10 mouse cellular contexts compared by ENCODE assay signal in genomic region chr9:75401593-75402504, GRCm38 (mm10). TPM values are rescaled to one million over a fixed set of nuclear protein-coding genes. Genes with fewer than 3 reads are reported as not detected.
DNase-seq lines count a peak whose midpoint lies in the region; ATAC-seq and TF ChIP-seq lines count a peak whose summit lies in the region.
"Had no signal": no experiment of that assay in that cellular context is flagged by ENCODE, and none has a peak within 500 bp of the region (broad histone marks: within the 10 kb centered on the region; RNA-seq: fewer than 3 reads in every experiment).

No protein-coding gene starts in this region.

- H3K27me3 ChIP-seq in forebrain, embryonic 13.5 days: no peaks in the 10 kb centered on the region
- no peaks in the 10 kb centered on the region for H3K27me3 ChIP-seq in forebrain, postnatal 0 days (ENCODE audit: insufficient read depth, low read length)
- H3K27me3 ChIP-seq in neural tube, embryonic 13.5 days: no peaks in the 10 kb centered on the region
- no peaks in the 10 kb centered on the region for H3K27me3 ChIP-seq in neural tube, embryonic 15.5 days (replicated peaks)
- H3K27me3 ChIP-seq in intestine, embryonic 16.5 days (replicated peaks; ENCODE audit: control insufficient read depth, insufficient read depth, low read length): no peaks in the 10 kb centered on the region
- no peaks in the 10 kb centered on the region for H3K27me3 ChIP-seq in lung, postnatal 0 days (replicated peaks; ENCODE audit: insufficient read depth, low read length)
- no peaks in the 10 kb centered on the region for H3K27me3 ChIP-seq in forebrain, embryonic 11.5 days (ENCODE audit: control insufficient read depth, insufficient read depth, low read length)
- H3K27me3 ChIP-seq: midbrain, embryonic 12.5 days had no signal

- peaks cover 59% of the 10 kb centered on the region for H3K4me1 ChIP-seq in forebrain, embryonic 13.5 days
- H3K4me1 ChIP-seq in forebrain, postnatal 0 days (ENCODE audit: insufficient read depth): no peaks in the 10 kb centered on the region
- H3K4me1 ChIP-seq in neural tube, embryonic 13.5 days (replicated peaks): peaks cover 63% of the 10 kb centered on the region
- peaks cover 49% of the 10 kb centered on the region for H3K4me1 ChIP-seq in neural tube, embryonic 15.5 days
- H3K4me1 ChIP-seq in intestine, embryonic 16.5 days (ENCODE audit: control insufficient read depth, insufficient read depth, low read length): peaks cover 18% of the 10 kb centered on the region
- H3K4me1 ChIP-seq in lung, postnatal 0 days (ENCODE audit: insufficient read depth, low read depth, low read length): 0 out of 2 replicates have a peak, but pooled peaks cover 6% of the 10 kb centered on the region
- H3K4me1 ChIP-seq in forebrain, embryonic 11.5 days (replicated peaks; ENCODE audit: control insufficient read depth, insufficient read depth, low read length): peaks cover 6% of the 10 kb centered on the region; the same call in 1 of the 2 replicates

- no peak for TF ChIP-seq EP300 in lung, postnatal 0 days (IDR thresholded peaks at IDR 0.05)

- H3K4me3 ChIP-seq in forebrain, embryonic 13.5 days: no peak overlapping the region
- H3K4me3 ChIP-seq in forebrain, postnatal 0 days (ENCODE audit: low read depth, low read length): no peak overlapping the region
- H3K4me3 ChIP-seq in neural tube, embryonic 13.5 days: no peak overlapping the region
- no peak overlapping the region for H3K4me3 ChIP-seq in neural tube, embryonic 15.5 days (replicated peaks)
- H3K4me3 ChIP-seq in intestine, embryonic 16.5 days (ENCODE audit: low read length): no peak overlapping the region
- no peak overlapping the region for H3K4me3 ChIP-seq in lung, postnatal 0 days (ENCODE audit: low read depth, low read length)
- no peak overlapping the region for H3K4me3 ChIP-seq in forebrain, embryonic 11.5 days (ENCODE audit: low read depth, low read length)
- H3K4me3 ChIP-seq: left cerebral cortex, adult 2 months; midbrain, embryonic 12.5 days had no signal

- DNase-seq in forebrain, postnatal 0 days: no peak
- peak; percentile 65 for DNase-seq in thymus, postnatal 14 days
- DNase-seq in lung, postnatal 0 days (ENCODE audit: low spot score): no peak
- no peak for DNase-seq in forebrain, embryonic 11.5 days (ENCODE audit: low spot score)

- ATAC-seq in forebrain, embryonic 13.5 days: no peak
- no peak for ATAC-seq in forebrain, postnatal 0 days
- no peak; the same call in 1 of the 2 replicates for ATAC-seq in neural tube, embryonic 13.5 days (ENCODE audit: low read depth)
- no peak for ATAC-seq in neural tube, embryonic 15.5 days (ENCODE audit: low FRiP score)
- ATAC-seq in intestine, embryonic 16.5 days: no peak
- ATAC-seq in lung, postnatal 0 days: no peak
- ATAC-seq in forebrain, embryonic 11.5 days (replicated peaks; ENCODE audit: low FRiP score): no peak

- H3K27ac ChIP-seq in forebrain, embryonic 13.5 days: no peak overlapping the region
- H3K27ac ChIP-seq in forebrain, postnatal 0 days (ENCODE audit: low read depth, low read length): no peak overlapping the region
- 0 out of 2 replicates have a peak overlapping the region, but pooled peaks have one; percentile 13 for H3K27ac ChIP-seq in neural tube, embryonic 13.5 days (replicated peaks)
- H3K27ac ChIP-seq in neural tube, embryonic 15.5 days (replicated peaks): no peak overlapping the region
- H3K27ac ChIP-seq in intestine, embryonic 16.5 days (ENCODE audit: low read length): no peak overlapping the region; the same call in 1 of the 2 replicates
- H3K27ac ChIP-seq in lung, postnatal 0 days (ENCODE audit: low read length): no peak overlapping the region
- H3K27ac ChIP-seq in forebrain, embryonic 11.5 days (ENCODE audit: low read depth, low read length): no peak overlapping the region
- H3K27ac ChIP-seq: left cerebral cortex, adult 2 months; midbrain, embryonic 12.5 days had no signal

- H3K36me3 ChIP-seq in forebrain, embryonic 13.5 days (ENCODE audit: poor library complexity, severe bottlenecking): peaks cover 21% of the 10 kb centered on the region
- H3K36me3 ChIP-seq in forebrain, postnatal 0 days (ENCODE audit: insufficient read depth): peaks cover 8% of the 10 kb centered on the region; the same call in 1 of the 2 replicates
- peaks cover 18% of the 10 kb centered on the region for H3K36me3 ChIP-seq in neural tube, embryonic 13.5 days
- H3K36me3 ChIP-seq in neural tube, embryonic 15.5 days: peaks cover 12% of the 10 kb centered on the region
- H3K36me3 ChIP-seq in intestine, embryonic 16.5 days (ENCODE audit: control insufficient read depth, insufficient read depth, low read length): peaks cover 6% of the 10 kb centered on the region
- H3K36me3 ChIP-seq in lung, postnatal 0 days (ENCODE audit: insufficient read depth, low read length): 0 out of 2 replicates have a peak, but pooled peaks cover 8% of the 10 kb centered on the region
- H3K36me3 ChIP-seq in forebrain, embryonic 11.5 days (ENCODE audit: control insufficient read depth, insufficient read depth, low read length): peaks cover 7% of the 10 kb centered on the region

- 81% methylated on average over 20 of the region's 20 CpGs for WGBS in forebrain, embryonic 13.5 days
- WGBS in forebrain, postnatal 0 days: 80% methylated on average over 20 of the region's 20 CpGs
- 75% methylated on average over 20 of the region's 20 CpGs for WGBS in neural tube, embryonic 13.5 days
- WGBS in neural tube, embryonic 15.5 days: 65% methylated on average over 20 of the region's 20 CpGs
- WGBS in intestine, embryonic 16.5 days: 53% methylated on average over 20 of the region's 20 CpGs
- 51% methylated on average over 20 of the region's 20 CpGs for WGBS in lung, postnatal 0 days
- WGBS in forebrain, embryonic 11.5 days: 84% methylated on average over 20 of the region's 20 CpGs

- H3K9ac ChIP-seq in forebrain, embryonic 13.5 days: 0 out of 2 replicates have a peak overlapping the region, but pooled peaks have one; percentile 21
- no peak overlapping the region for H3K9ac ChIP-seq in forebrain, postnatal 0 days
- H3K9ac ChIP-seq in neural tube, embryonic 13.5 days: peak overlapping the region; percentile 38; the same call in 1 of the 2 replicates
- no peak overlapping the region for H3K9ac ChIP-seq in neural tube, embryonic 15.5 days (replicated peaks)
- H3K9ac ChIP-seq in intestine, embryonic 16.5 days (ENCODE audit: low read depth, low read length): no peak overlapping the region
- no peak overlapping the region for H3K9ac ChIP-seq in lung, postnatal 0 days (replicated peaks; ENCODE audit: low read depth)
- H3K9ac ChIP-seq in forebrain, embryonic 11.5 days (ENCODE audit: low read length): no peak overlapping the region
- H3K9ac ChIP-seq: midbrain, embryonic 12.5 days had no signal

- no peaks in the 10 kb centered on the region for H3K9me3 ChIP-seq in forebrain, embryonic 13.5 days (replicated peaks)
- no peaks in the 10 kb centered on the region for H3K9me3 ChIP-seq in forebrain, postnatal 0 days (ENCODE audit: low read length)
- no peaks in the 10 kb centered on the region for H3K9me3 ChIP-seq in neural tube, embryonic 13.5 days
- no peaks in the 10 kb centered on the region for H3K9me3 ChIP-seq in neural tube, embryonic 15.5 days (replicated peaks)
- no peaks in the 10 kb centered on the region for H3K9me3 ChIP-seq in intestine, embryonic 16.5 days (ENCODE audit: control insufficient read depth, low read length)
- no peaks in the 10 kb centered on the region for H3K9me3 ChIP-seq in lung, postnatal 0 days (ENCODE audit: low read length)
- no peaks in the 10 kb centered on the region for H3K9me3 ChIP-seq in forebrain, embryonic 11.5 days (ENCODE audit: control insufficient read depth, low read length)
- H3K9me3 ChIP-seq: midbrain, embryonic 12.5 days had no signal

- no peak overlapping the region for H3K4me2 ChIP-seq in forebrain, embryonic 13.5 days
- H3K4me2 ChIP-seq in forebrain, postnatal 0 days (ENCODE audit: low read depth): no peak overlapping the region
- H3K4me2 ChIP-seq in neural tube, embryonic 13.5 days: no peak overlapping the region
- no peak overlapping the region for H3K4me2 ChIP-seq in neural tube, embryonic 15.5 days
- H3K4me2 ChIP-seq in intestine, embryonic 16.5 days (ENCODE audit: low read depth, low read length): 0 out of 2 replicates have a peak overlapping the region, but pooled peaks have one; percentile 1
- H3K4me2 ChIP-seq in lung, postnatal 0 days (replicated peaks; ENCODE audit: low read depth, low read length): no peak overlapping the region
- no peak overlapping the region for H3K4me2 ChIP-seq in forebrain, embryonic 11.5 days (ENCODE audit: low read depth, low read length, severe bottlenecking)
- H3K4me2 ChIP-seq: midbrain, embryonic 12.5 days had no signal

- TF ChIP-seq CTCF in forebrain, postnatal 0 days (IDR thresholded peaks at IDR 0.05; ENCODE audit: low read depth): no peak
- no peak for TF ChIP-seq CTCF in lung, postnatal 0 days (IDR thresholded peaks at IDR 0.05)

RNA-seq across cellular contexts. Expression of gene Mapk6, which starts 8.0 kb away (rescaled TPM):
- 139 and 157 TPM in 2 replicates for polyA plus RNA-seq in forebrain, embryonic 13.5 days (2015; fragmentation: Nextera tagmentation; extraction: Ambion mirVana)
- total RNA-seq in forebrain, postnatal 0 days (2014; rRNA removed): 121 and 157 TPM in 2 replicates
- polyA plus RNA-seq in forebrain, postnatal 0 days (2015; fragmentation: Nextera tagmentation; extraction: Ambion mirVana): 69.5 and 94.2 TPM in 2 replicates
- polyA plus RNA-seq in neural tube, embryonic 13.5 days (2015; fragmentation: Nextera tagmentation; extraction: Ambion mirVana): 168 and 170 TPM in 2 replicates
- 133 and 150 TPM in 2 replicates for polyA plus RNA-seq in neural tube, embryonic 15.5 days (2015; fragmentation: Nextera tagmentation; extraction: Ambion mirVana)
- 43.5 and 45.9 TPM in 2 replicates for polyA plus RNA-seq in intestine, embryonic 16.5 days (2015; fragmentation: Nextera tagmentation; extraction: Ambion mirVana)
- 28.0 and 30.5 TPM in 2 replicates for polyA plus RNA-seq in lung, postnatal 0 days (2015; fragmentation: Nextera tagmentation; extraction: Ambion mirVana)
- polyA plus RNA-seq in forebrain, embryonic 11.5 days (2014; fragmentation: Nextera tagmentation; extraction: Ambion mirVana): 179 and 181 TPM in 2 replicates

RNA-seq across cellular contexts. Expression of gene Leo1, which starts 39.5 kb away (rescaled TPM):
- 44.2 and 44.5 TPM in 2 replicates for polyA plus RNA-seq in forebrain, embryonic 13.5 days (2015; fragmentation: Nextera tagmentation; extraction: Ambion mirVana)
- total RNA-seq in forebrain, postnatal 0 days (2014; rRNA removed): 33.4 and 37.3 TPM in 2 replicates
- polyA plus RNA-seq in forebrain, postnatal 0 days (2015; fragmentation: Nextera tagmentation; extraction: Ambion mirVana): 31.4 and 39.8 TPM in 2 replicates
- 41.4 and 44.5 TPM in 2 replicates for polyA plus RNA-seq in neural tube, embryonic 13.5 days (2015; fragmentation: Nextera tagmentation; extraction: Ambion mirVana)
- polyA plus RNA-seq in neural tube, embryonic 15.5 days (2015; fragmentation: Nextera tagmentation; extraction: Ambion mirVana): 39.9 and 43.4 TPM in 2 replicates
- polyA plus RNA-seq in intestine, embryonic 16.5 days (2015; fragmentation: Nextera tagmentation; extraction: Ambion mirVana): 26.8 and 31.1 TPM in 2 replicates
- 17.0 and 19.3 TPM in 2 replicates for polyA plus RNA-seq in lung, postnatal 0 days (2015; fragmentation: Nextera tagmentation; extraction: Ambion mirVana)
- 52.6 and 52.8 TPM in 2 replicates for polyA plus RNA-seq in forebrain, embryonic 11.5 days (2014; fragmentation: Nextera tagmentation; extraction: Ambion mirVana)

RNA-seq across cellular contexts. Expression of gene Bcl2l10, which starts 54.3 kb away (rescaled TPM):
- polyA plus RNA-seq in forebrain, embryonic 13.5 days (2015; fragmentation: Nextera tagmentation; extraction: Ambion mirVana): not detected in 2 replicates
- not detected in 2 replicates for total RNA-seq in forebrain, postnatal 0 days (2014; rRNA removed)
- polyA plus RNA-seq in forebrain, postnatal 0 days (2015; fragmentation: Nextera tagmentation; extraction: Ambion mirVana): not detected in 2 replicates
- not detected in 2 replicates for polyA plus RNA-seq in neural tube, embryonic 13.5 days (2015; fragmentation: Nextera tagmentation; extraction: Ambion mirVana)
- not detected in 2 replicates for polyA plus RNA-seq in neural tube, embryonic 15.5 days (2015; fragmentation: Nextera tagmentation; extraction: Ambion mirVana)
- polyA plus RNA-seq in intestine, embryonic 16.5 days (2015; fragmentation: Nextera tagmentation; extraction: Ambion mirVana): not detected in 2 replicates
- 0.11 and 0.13 TPM in 2 replicates for polyA plus RNA-seq in lung, postnatal 0 days (2015; fragmentation: Nextera tagmentation; extraction: Ambion mirVana)
- polyA plus RNA-seq in forebrain, embryonic 11.5 days (2014; fragmentation: Nextera tagmentation; extraction: Ambion mirVana): not detected in 2 replicates
- total RNA-seq: left cerebral cortex, adult 2 months had no signal
- polyA plus RNA-seq: midbrain, embryonic 12.5 days had no signal

Comparison
In these comparisons a context has a peak if more than half of its experiments do, and no peak if none do; other contexts are left out.
1. H3K9ac ChIP-seq: peak in forebrain, embryonic 13.5 days (single experiment) and neural tube, embryonic 13.5 days (single experiment); none in forebrain, postnatal 0 days (single experiment), neural tube, embryonic 15.5 days (single experiment), intestine, embryonic 16.5 days (single experiment), lung, postnatal 0 days (single experiment) and forebrain, embryonic 11.5 days (single experiment).